Mouse (Mus musculus) C2C12 (cell line): Measurements from ENCODE around the gene Stk16.

Experiments used
- CTCF ChIP-seq: IDR thresholded peaks from one replicate; pipeline ENCODE4 v1.5.1; 2011; ENCODE audit not compliant: control insufficient read depth, insufficient read depth, insufficient read length
- MYOG ChIP-seq: IDR thresholded peaks from one replicate; pipeline ENCODE4 v1.6.1; 2011; ENCODE audit not compliant: control insufficient read depth, insufficient read length; ENCODE audit errors: extremely low read depth
- USF1 ChIP-seq: IDR thresholded peaks from one replicate; pipeline ENCODE4 v1.6.1; 2011; ENCODE audit warnings: low read depth, mild to moderate bottlenecking, control low read depth, moderate library complexity

DNA sequence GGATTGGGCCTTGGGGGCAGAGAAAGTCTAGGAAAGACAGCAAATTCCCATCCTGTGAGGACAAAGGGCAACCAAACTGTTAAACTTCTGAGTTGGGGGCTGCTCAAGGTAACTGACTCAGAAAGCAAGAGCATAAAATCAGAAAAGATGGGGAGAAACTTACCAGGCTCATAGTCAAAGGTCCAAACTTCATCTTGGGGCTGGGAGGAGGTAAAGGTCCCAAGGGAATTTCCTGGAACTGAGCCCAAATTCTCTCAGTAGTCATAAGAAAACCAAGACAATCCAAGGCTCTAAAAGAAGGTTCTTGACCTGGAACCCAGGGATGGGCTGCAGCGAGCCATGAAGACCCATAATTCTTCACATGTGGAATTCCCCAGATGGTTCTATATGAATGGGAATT lies 9.4 kb upstream of the Stk16 start:
- no peak for TF ChIP-seq CTCF
- no peak for TF ChIP-seq MYOG
- no peak for TF ChIP-seq USF1
